11 mouse cellular contexts compared by ENCODE assay signal in the genomic region with DNA sequence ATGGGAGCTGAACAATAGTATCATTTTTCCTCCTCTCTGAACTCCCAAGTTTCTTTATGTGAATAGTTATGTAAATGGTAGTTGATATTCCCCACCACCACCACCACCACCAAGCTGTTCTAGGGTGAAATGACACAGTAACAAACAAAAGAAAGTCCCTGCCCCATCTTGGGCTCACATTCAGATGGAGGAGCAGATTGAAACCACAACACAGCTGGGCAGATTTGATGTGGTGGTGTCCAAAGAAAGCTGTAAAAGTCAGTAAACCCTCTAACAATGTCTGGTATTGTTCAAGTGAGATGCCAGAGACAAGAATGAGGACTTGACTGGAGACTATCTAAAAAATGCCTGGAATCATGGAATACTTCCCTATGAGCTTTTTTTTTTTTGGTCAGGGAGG.
"Had no signal": no experiment of that assay in that cellular context is flagged by ENCODE, and none has a peak within 500 bp of the region (broad histone marks: within the 10 kb centered on the region; RNA-seq: fewer than 3 reads in every experiment).

No protein-coding gene starts in this region.

- DNase-seq: gastrocnemius, postnatal 25 days; heart, adult 2 months; heart, postnatal 4 days; kidney, adult 11 months; kidney, adult 2 months; kidney, adult 9 months; kidney, postnatal 14 days; kidney, postnatal 36 days; layer of hippocampus, adult 9-11 months; liver; liver, embryonic 13.5 days had no signal
